Mouse (Mus musculus): Measurements from ENCODE around the gene Nrap.

DNA sequence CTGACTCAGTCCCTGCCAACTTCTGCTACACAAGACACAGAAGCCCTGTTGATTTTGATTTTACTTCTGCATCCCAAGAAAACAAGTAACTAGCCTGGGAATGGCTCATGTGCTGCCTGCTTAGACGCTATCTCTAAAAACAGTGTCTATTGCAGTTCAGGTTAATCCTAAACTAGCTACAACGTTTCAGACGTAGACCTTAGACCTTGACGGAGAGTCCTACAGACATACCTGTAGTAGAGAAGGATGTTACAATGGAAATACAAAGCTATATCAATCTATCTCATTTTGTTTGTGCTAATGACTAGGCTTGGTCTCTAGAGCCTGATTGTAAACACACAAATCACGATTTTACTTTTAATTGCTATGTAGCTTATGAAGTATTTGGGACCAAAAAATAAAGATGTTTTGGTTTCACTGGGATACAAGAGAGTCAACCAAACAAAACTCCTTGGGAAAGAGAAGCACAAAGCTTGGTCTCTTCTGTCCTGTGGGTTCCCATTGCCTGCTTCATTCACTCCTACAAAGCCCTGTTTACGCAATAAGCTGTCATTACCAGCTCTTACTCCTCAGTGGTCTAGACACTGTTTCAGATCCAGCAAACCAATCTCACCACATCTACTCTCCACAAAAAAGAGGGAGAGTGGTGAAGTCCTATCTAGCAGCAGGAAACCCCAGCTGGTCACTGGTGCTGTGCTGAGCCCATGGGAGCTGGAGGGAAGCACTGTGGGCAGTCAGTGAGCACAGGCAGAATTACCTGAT is 19.3 kb downstream of the Nrap start:
- no peak for TF ChIP-seq CTCF (IDR thresholded peaks at IDR 0.05; ENCODE audit: low read depth, low read length)
- TF ChIP-seq POLR2A (IDR thresholded peaks at IDR 0.05; ENCODE audit: insufficient read depth, low read length): no peak
- no peak for TF ChIP-seq EP300 (IDR thresholded peaks at IDR 0.05; ENCODE audit: insufficient read depth, low read depth, low read length)
